Mouse (Mus musculus): ENCODE measurements around the gene Stx11. TPM values are rescaled to one million over a fixed set of nuclear protein-coding genes. Genes with fewer than 3 reads are reported as not detected.

Stx11 gene
- polyA plus RNA-seq (2014; fragmentation: Nextera tagmentation; extraction: Ambion mirVana), result 1.4 and 2.7 TPM in 2 replicates

- 3% methylated on average over 47 of the region's 56 CpGs for WGBS
- Histone ChIP-seq H3K27ac (ENCODE audit: low read depth, low read length) (no peak within 1 kb of the TSS), H3K4me3 (ENCODE audit: low read depth, low read length) (peak within 1 kb of the TSS; percentile 70), H3K4me1 (replicated peaks; ENCODE audit: control insufficient read depth, insufficient read depth, low read length) (peaks cover 2% of the 10 kb centered on the region; the same call in 1 of the 2 replicates), H3K36me3 (ENCODE audit: control insufficient read depth, insufficient read depth, low read length) (no peaks in the 10 kb centered on the region), H3K4me2 (replicated peaks; ENCODE audit: low read depth, low read length) (peak within 1 kb of the TSS; percentile 86), H3K9ac (ENCODE audit: low read depth, low read length) (peak within 1 kb of the TSS; percentile 57), H3K9me3 (ENCODE audit: control insufficient read depth, low read length) (no peaks in the 10 kb centered on the region), H3K27me3 (ENCODE audit: control insufficient read depth, insufficient read depth, low read length) (0 out of 2 replicates have a peak, but pooled peaks cover 2% of the 10 kb centered on the region)
- peak; percentile 82 for DNase-seq (ENCODE audit: low spot score)
- ATAC-seq (ENCODE audit: low FRiP score), result peak; percentile 95
These were observed at the start of gene Stx11 for GRCm38 (mm10) chr10:12964151-12965075. Gene Stx11 (minus strand): TSS chr10:12964298.

- H3K27ac ChIP-seq (ENCODE audit: low read depth, low read length), result no peak overlapping the region
- peak overlapping the region; percentile 92 for H3K4me3 ChIP-seq (ENCODE audit: low read depth, low read length)
- H3K4me1 ChIP-seq (replicated peaks; ENCODE audit: control insufficient read depth, insufficient read depth, low read length), result 0 out of 2 replicates have a peak, but pooled peaks cover 4% of the 10 kb centered on the region
- H3K36me3 ChIP-seq (ENCODE audit: control insufficient read depth, insufficient read depth, low read length), result no peaks in the 10 kb centered on the region
- H3K9ac ChIP-seq (ENCODE audit: low read depth, low read length), result peak overlapping the region; percentile 81
- ATAC-seq (ENCODE audit: low FRiP score) (peak; percentile 37; the same call in 1 of the 2 replicates), DNase-seq (ENCODE audit: low spot score) (no peak)
- WGBS, result 2% methylated on average over 29 of the region's 29 CpGs
- peak overlapping the region; percentile 62 for H3K4me2 ChIP-seq (replicated peaks; ENCODE audit: low read depth, low read length)
- H3K9me3 ChIP-seq (ENCODE audit: control insufficient read depth, low read length), result no peaks in the 10 kb centered on the region
- no peaks in the 10 kb centered on the region for H3K27me3 ChIP-seq (ENCODE audit: control insufficient read depth, insufficient read depth, low read length)
These were observed 44.6 kb upstream of the Stx11 start for GRCm38 (mm10) chr10:13008737-13009121.

- peak overlapping the region; percentile 62 for H3K4me2 ChIP-seq (replicated peaks; ENCODE audit: low read depth, low read length)
- DNase-seq (ENCODE audit: low spot score), result peak; percentile 96
- H3K4me1 ChIP-seq (replicated peaks; ENCODE audit: control insufficient read depth, insufficient read depth, low read length), result 0 out of 2 replicates have a peak, but pooled peaks cover 4% of the 10 kb centered on the region
- no peak overlapping the region for H3K27ac ChIP-seq (ENCODE audit: low read depth, low read length)
- WGBS, result 4% methylated on average over 52 of the region's 52 CpGs
- ATAC-seq (ENCODE audit: low FRiP score), result peak; percentile 99
- no peaks in the 10 kb centered on the region for H3K36me3 ChIP-seq (ENCODE audit: control insufficient read depth, insufficient read depth, low read length)
- H3K9me3 ChIP-seq (ENCODE audit: control insufficient read depth, low read length), result no peaks in the 10 kb centered on the region
- H3K9ac ChIP-seq (ENCODE audit: low read depth, low read length), result peak overlapping the region; percentile 81
- peak overlapping the region; percentile 92 for H3K4me3 ChIP-seq (ENCODE audit: low read depth, low read length)
- no peaks in the 10 kb centered on the region for H3K27me3 ChIP-seq (ENCODE audit: control insufficient read depth, insufficient read depth, low read length)
These were observed 44.0 kb upstream of the Stx11 start for GRCm38 (mm10) chr10:13007876-13008736.

- Histone ChIP-seq H3K27ac (ENCODE audit: low read depth, low read length) (no peak within 1 kb of the TSS), H3K4me2 (replicated peaks; ENCODE audit: low read depth, low read length) (no peak within 1 kb of the TSS), H3K4me3 (ENCODE audit: low read depth, low read length) (no peak within 1 kb of the TSS), H3K9me3 (ENCODE audit: control insufficient read depth, low read length) (no peaks in the 10 kb centered on the region), H3K9ac (ENCODE audit: low read depth, low read length) (no peak within 1 kb of the TSS), H3K27me3 (ENCODE audit: control insufficient read depth, insufficient read depth, low read length) (no peaks in the 10 kb centered on the region), H3K4me1 (replicated peaks; ENCODE audit: control insufficient read depth, insufficient read depth, low read length) (0 out of 2 replicates have a peak, but pooled peaks cover 2% of the 10 kb centered on the region), H3K36me3 (ENCODE audit: control insufficient read depth, insufficient read depth, low read length) (no peaks in the 10 kb centered on the region)
- ATAC-seq (ENCODE audit: low FRiP score) (no peak), DNase-seq (ENCODE audit: low spot score) (no peak)
- 93% methylated on average over 3 of the region's 3 CpGs for WGBS
These were observed 40.9 kb upstream of the Stx11 start, which contains the start of gene Sf3b5 for GRCm38 (mm10) chr10:13005043-13005442. Gene Sf3b5 (plus strand): TSS chr10:13005343.

- Histone ChIP-seq H3K9me3 (ENCODE audit: control insufficient read depth, low read length) (no peaks in the 10 kb centered on the region), H3K36me3 (ENCODE audit: control insufficient read depth, insufficient read depth, low read length) (no peaks in the 10 kb centered on the region), H3K4me1 (replicated peaks; ENCODE audit: control insufficient read depth, insufficient read depth, low read length) (no peaks in the 10 kb centered on the region), H3K4me2 (replicated peaks; ENCODE audit: low read depth, low read length) (no peak overlapping the region), H3K9ac (ENCODE audit: low read depth, low read length) (no peak overlapping the region), H3K4me3 (ENCODE audit: low read depth, low read length) (no peak overlapping the region), H3K27ac (ENCODE audit: low read depth, low read length) (no peak overlapping the region), H3K27me3 (ENCODE audit: control insufficient read depth, insufficient read depth, low read length) (no peaks in the 10 kb centered on the region)
- DNase-seq (ENCODE audit: low spot score), result peak; percentile 89
- 50% methylated on average over 17 of the region's 17 CpGs for WGBS
- peak; percentile 64 for ATAC-seq (ENCODE audit: low FRiP score)
These were observed 32.8 kb upstream of the Stx11 start for GRCm38 (mm10) chr10:12996736-12997477.

- Histone ChIP-seq H3K27me3 (ENCODE audit: control insufficient read depth, insufficient read depth, low read length) (no peaks in the 10 kb centered on the region), H3K36me3 (ENCODE audit: control insufficient read depth, insufficient read depth, low read length) (no peaks in the 10 kb centered on the region), H3K4me2 (replicated peaks; ENCODE audit: low read depth, low read length) (no peak overlapping the region), H3K4me3 (ENCODE audit: low read depth, low read length) (no peak overlapping the region), H3K9me3 (ENCODE audit: control insufficient read depth, low read length) (no peaks in the 10 kb centered on the region), H3K27ac (ENCODE audit: low read depth, low read length) (no peak overlapping the region), H3K4me1 (replicated peaks; ENCODE audit: control insufficient read depth, insufficient read depth, low read length) (no peaks in the 10 kb centered on the region), H3K9ac (ENCODE audit: low read depth, low read length) (no peak overlapping the region)
- DNase-seq (ENCODE audit: low spot score) (no peak), ATAC-seq (ENCODE audit: low FRiP score) (no peak)
- WGBS, result 90% methylated on average over 25 of the region's 25 CpGs
These were observed 29.4 kb upstream of the Stx11 start for GRCm38 (mm10) chr10:12993411-12994039.

- DNase-seq (ENCODE audit: low spot score), result no peak
- no peaks in the 10 kb centered on the region for H3K9me3 ChIP-seq (ENCODE audit: control insufficient read depth, low read length)
- H3K27me3 ChIP-seq (ENCODE audit: control insufficient read depth, insufficient read depth, low read length), result no peaks in the 10 kb centered on the region
- H3K4me3 ChIP-seq (ENCODE audit: low read depth, low read length), result no peak overlapping the region
- no peak overlapping the region for H3K9ac ChIP-seq (ENCODE audit: low read depth, low read length)
- H3K27ac ChIP-seq (ENCODE audit: low read depth, low read length), result no peak overlapping the region
- no peaks in the 10 kb centered on the region for H3K36me3 ChIP-seq (ENCODE audit: control insufficient read depth, insufficient read depth, low read length)
- 80% methylated on average over 5 of the region's 5 CpGs for WGBS
- H3K4me2 ChIP-seq (replicated peaks; ENCODE audit: low read depth, low read length), result no peak overlapping the region
- no peaks in the 10 kb centered on the region for H3K4me1 ChIP-seq (replicated peaks; ENCODE audit: control insufficient read depth, insufficient read depth, low read length)
- no peak for ATAC-seq (ENCODE audit: low FRiP score)
These were observed 27.9 kb upstream of the Stx11 start for GRCm38 (mm10) chr10:12991953-12992352.

GRCm38 (mm10) chr10:12986943-12987342 is 22.8 kb upstream of the Stx11 start:
- Histone ChIP-seq H3K4me2 (replicated peaks; ENCODE audit: low read depth, low read length) (no peak overlapping the region), H3K27me3 (ENCODE audit: control insufficient read depth, insufficient read depth, low read length) (no peaks in the 10 kb centered on the region), H3K9me3 (ENCODE audit: control insufficient read depth, low read length) (no peaks in the 10 kb centered on the region), H3K9ac (ENCODE audit: low read depth, low read length) (no peak overlapping the region), H3K4me1 (replicated peaks; ENCODE audit: control insufficient read depth, insufficient read depth, low read length) (no peaks in the 10 kb centered on the region), H3K27ac (ENCODE audit: low read depth, low read length) (no peak overlapping the region), H3K36me3 (ENCODE audit: control insufficient read depth, insufficient read depth, low read length) (no peaks in the 10 kb centered on the region), H3K4me3 (ENCODE audit: low read depth, low read length) (no peak overlapping the region)
- 72% methylated on average over 4 of the region's 4 CpGs for WGBS
- ATAC-seq (ENCODE audit: low FRiP score), result no peak
- DNase-seq (ENCODE audit: low spot score), result no peak

Data from hindbrain, embryonic 11.5 days (tissue).